Mouse (Mus musculus): ENCODE data around the gene Cracr2b. TPM values are rescaled to one million over a fixed set of nuclear protein-coding genes. Genes with fewer than 3 reads are reported as not detected.

Gene Cracr2b
- polyA plus RNA-seq, 1 experiment from 2014 or later, result 7.6 TPM

DNA sequence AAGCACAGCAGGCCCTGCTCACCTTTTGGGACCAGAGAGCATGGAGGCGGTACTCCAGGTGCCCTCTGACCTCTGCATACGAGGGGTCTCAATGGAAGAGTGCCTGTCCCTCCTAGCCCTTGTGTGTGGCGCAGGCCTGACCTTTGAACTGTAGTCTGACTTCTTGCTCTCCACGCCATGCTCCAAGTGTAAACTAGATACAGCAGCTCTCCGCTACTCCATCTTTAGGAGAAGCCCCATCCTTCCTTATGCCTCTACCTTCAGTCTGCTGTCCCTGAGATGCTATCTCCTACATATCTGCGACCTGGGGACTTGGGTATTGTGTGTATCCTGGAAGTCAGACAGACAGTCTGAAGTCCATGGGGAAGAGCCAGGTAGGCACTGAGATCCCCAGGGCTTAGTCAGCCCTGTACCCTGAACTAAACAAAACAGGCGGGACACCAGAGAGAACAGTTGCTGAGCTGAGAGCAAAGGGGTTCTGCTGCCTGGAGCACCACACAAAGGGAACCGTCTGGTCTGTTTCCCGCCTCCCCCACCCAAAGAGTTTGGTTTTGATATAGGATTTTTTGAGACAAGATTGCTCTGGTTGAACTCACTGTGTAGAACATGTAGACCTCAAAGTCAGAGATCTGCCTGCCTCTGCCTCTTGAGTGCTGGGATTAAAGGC lies 24.9 kb upstream of the Cracr2b start:
- H3K27ac ChIP-seq, result no peak overlapping the region

DNA sequence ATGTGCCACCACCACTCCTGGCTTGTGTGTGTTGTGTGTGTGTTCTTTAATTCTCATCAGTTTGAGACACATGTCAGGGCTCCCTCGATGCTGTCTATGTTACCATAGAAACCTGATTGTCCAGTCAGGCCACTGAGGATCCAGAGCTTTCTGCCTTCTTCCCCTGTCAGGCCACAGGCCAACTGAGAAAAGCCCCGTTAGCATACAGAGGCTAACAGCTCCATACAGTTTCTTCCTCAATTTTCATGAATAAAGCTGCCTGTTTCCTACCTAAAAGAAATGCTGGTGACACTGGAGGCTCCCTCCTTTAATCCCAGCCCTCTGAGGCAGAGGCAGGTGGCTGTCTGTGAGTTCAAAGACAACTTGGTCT lies 24.4 kb upstream of the Cracr2b start:
- Histone ChIP-seq H3K27me3 (replicated peaks) (no peaks in the 10 kb centered on the region), H3K9me3 (no peaks in the 10 kb centered on the region), H3K9ac (peak overlapping the region; percentile 76), H3K36me3 (peaks cover 51% of the 10 kb centered on the region), H3K27ac (no peak overlapping the region), H3K4me3 (peak overlapping the region; percentile 56), H3K4me2 (replicated peaks) (peak overlapping the region; percentile 89), H3K4me1 (peaks cover 45% of the 10 kb centered on the region)
- 62% methylated on average over 2 of the region's 2 CpGs for WGBS
- ATAC-seq (ENCODE audit: low FRiP score, low read depth), result no peak

More for the DNA sequence above, 24.9 kb upstream of the Cracr2b start:
- peak overlapping the region; percentile 89 for H3K4me2 ChIP-seq (replicated peaks)
- 78% methylated on average over 9 of the region's 9 CpGs for WGBS
- H3K36me3 ChIP-seq, result peaks cover 52% of the 10 kb centered on the region
- peaks cover 45% of the 10 kb centered on the region for H3K4me1 ChIP-seq
- H3K9ac ChIP-seq, result no peak overlapping the region
- no peak for ATAC-seq (ENCODE audit: low FRiP score, low read depth)
- H3K27me3 ChIP-seq (replicated peaks), result no peaks in the 10 kb centered on the region
- H3K9me3 ChIP-seq, result no peaks in the 10 kb centered on the region
- H3K4me3 ChIP-seq, result no peak overlapping the region

DNA sequence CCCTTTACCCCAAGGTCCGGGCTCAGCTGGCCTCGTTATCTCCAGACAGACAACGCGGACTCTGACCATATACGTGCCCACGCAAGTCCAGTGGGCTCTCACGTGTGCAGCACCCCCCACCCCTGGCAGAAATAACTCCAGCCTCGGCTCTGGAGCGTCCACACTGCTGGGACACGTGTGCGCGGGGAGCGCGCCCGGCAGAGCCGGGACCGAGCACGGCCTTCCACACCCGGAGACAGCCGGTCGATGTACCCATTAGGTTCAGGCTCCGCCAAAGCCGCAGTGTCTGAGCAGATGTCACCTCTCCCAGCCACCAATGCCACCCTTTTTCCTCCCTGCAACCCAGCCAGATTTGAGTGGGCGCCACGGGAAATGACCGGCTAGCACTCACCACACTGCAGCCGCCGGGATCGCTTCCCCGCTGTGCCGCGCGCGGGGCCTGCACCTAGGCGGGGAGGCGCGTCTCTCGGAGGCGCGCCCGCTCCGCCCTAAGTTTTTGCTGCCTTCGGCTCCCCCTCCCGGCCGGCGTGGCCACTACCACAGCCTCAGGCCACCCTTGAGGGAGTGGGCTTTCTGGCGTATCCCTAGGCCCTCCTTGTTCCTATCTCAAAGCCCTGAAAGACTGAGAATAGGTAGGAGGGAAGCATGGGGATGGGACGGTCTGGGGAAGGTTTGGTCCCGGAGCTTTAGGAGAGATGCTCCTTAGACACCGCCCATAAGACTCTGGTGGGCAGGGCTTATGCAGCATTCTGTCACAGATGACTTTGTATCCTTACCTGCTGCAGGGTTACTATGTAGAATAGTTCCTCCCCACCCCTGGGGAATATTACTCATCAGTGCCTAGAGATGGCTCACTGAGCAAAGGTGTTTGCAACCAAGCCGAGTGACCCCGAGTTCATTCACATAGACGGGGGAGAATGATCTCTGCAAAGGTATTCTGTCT lies 23.4 kb upstream of the Cracr2b start, which contains the start of gene Slc25a22:
TSS of gene Slc25a22 (minus strand) at position 715 of the 943 bp plus-strand sequence.
- WGBS, result 6% methylated on average over 53 of the region's 53 CpGs
- H3K4me2 ChIP-seq (replicated peaks), result peak within 1 kb of the TSS; percentile 89
- peak; percentile 72 for ATAC-seq (ENCODE audit: low FRiP score, low read depth)

DNA sequence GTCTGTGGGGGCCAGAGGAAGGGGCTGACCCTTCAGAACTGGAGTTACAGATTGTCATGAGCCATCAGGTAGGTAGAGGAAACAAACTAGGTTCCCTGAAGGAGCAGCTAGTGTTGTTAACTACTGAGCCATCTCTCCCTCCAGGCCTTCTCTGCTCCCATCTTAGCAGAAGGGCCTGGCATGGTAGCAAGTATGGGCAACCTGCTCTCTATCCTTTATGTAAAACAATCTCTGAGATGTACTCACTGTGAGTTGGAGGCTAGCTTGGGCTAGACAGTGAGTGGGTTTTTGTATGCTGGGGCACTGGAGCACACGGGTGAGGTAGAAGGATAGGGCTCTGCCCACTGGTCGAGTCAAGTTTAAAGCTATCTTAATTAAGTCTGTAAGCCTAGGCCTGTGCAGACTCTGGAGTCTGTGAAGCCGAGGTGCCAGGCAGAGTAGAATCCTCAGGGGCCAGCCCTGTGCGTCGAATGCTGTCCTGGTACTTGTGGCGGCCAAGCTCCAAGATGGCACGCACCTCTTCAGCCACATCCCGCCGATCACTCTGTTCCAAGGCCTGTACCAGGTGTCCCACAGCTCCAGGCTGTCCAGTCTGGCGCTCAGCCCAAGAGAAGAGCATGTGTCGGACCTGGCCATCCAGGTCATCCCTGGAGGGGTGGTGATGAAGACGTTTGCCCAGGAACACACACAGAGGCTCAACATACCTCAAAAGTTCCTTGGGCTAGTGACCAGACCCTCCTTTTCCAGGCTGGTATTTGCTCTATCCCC lies 22.5 kb upstream of the Cracr2b start:
- peaks cover 60% of the 10 kb centered on the region for H3K4me1 ChIP-seq
- H3K27me3 ChIP-seq (replicated peaks), result no peaks in the 10 kb centered on the region
- 0 out of 2 replicates have a peak overlapping the region, but pooled peaks have one; percentile 17 for H3K9ac ChIP-seq
- WGBS, result 95% methylated on average over 12 of the region's 12 CpGs
- no peak overlapping the region for H3K27ac ChIP-seq
- no peaks in the 10 kb centered on the region for H3K9me3 ChIP-seq
- H3K4me3 ChIP-seq, result no peak overlapping the region
- peaks cover 34% of the 10 kb centered on the region for H3K36me3 ChIP-seq
- ATAC-seq (ENCODE audit: low FRiP score, low read depth), result no peak
- H3K4me2 ChIP-seq (replicated peaks), result no peak overlapping the region

More for the DNA sequence above, 23.4 kb upstream of the Cracr2b start, which contains the start of gene Slc25a22:
- no peaks in the 10 kb centered on the region for H3K27me3 ChIP-seq (replicated peaks)
- peak within 1 kb of the TSS; percentile 56 for H3K4me3 ChIP-seq
- H3K9ac ChIP-seq, result peak within 1 kb of the TSS; percentile 76
- peaks cover 42% of the 10 kb centered on the region for H3K36me3 ChIP-seq
- H3K9me3 ChIP-seq, result no peaks in the 10 kb centered on the region
- H3K4me1 ChIP-seq, result peaks cover 54% of the 10 kb centered on the region
- H3K27ac ChIP-seq, result 0 out of 2 replicates have a peak within 1 kb of the TSS, but pooled peaks have one; percentile 6

DNA sequence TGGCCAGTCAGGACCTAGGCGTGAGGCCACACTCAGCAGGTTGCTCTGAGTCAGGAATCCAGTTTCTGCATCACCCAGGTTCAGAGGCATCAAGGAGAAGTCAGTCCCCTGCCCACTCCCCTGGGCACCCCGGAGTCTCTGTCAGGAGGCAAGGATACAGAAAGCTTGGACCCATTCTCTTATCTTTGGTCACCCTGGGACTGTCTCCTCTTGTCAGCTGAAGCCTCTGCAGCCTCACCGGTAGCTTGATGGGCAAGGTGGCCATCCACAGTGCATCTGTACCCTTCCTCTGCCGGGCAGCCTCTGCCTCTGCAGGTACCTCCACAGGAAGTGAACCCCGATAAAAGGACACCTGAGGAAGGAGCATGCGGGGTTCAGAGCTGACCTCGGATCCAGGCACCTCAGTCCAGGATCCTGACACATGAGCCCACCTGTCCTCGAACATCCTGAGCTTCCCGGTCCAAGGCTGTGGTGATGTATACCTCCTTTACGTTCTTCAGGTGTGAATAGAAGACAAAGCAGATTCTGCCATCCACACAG lies 21.7 kb upstream of the Cracr2b start:
- Histone ChIP-seq H3K27ac (no peak overlapping the region), H3K27me3 (replicated peaks) (no peaks in the 10 kb centered on the region), H3K4me2 (replicated peaks) (no peak overlapping the region), H3K36me3 (peaks cover 29% of the 10 kb centered on the region), H3K4me1 (peaks cover 58% of the 10 kb centered on the region), H3K9me3 (no peaks in the 10 kb centered on the region), H3K4me3 (no peak overlapping the region), H3K9ac (0 out of 2 replicates have a peak overlapping the region, but pooled peaks have one; percentile 17)
- ATAC-seq (ENCODE audit: low FRiP score, low read depth), result no peak
- 96% methylated on average over 10 of the region's 10 CpGs for WGBS

DNA sequence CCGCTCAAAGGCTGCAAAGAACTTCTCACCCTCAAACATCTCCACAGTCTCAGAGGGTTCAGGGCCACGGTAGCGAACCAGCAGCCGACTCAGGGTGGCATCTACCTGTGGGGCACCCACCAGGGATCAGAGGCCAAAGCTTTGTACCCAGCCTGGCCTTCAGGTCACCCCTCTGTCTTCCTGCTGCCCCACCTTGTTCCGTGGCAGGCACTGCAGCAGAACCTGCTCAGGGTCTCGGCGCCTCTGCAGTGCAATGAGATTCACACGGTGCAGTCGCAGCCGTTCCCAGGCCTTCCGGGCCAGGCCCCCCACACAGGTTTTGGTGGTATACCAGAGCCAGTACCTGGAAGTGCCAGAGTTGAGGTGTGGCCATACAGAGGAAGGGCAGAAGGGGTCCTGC lies 21.1 kb upstream of the Cracr2b start:
- no peaks in the 10 kb centered on the region for H3K9me3 ChIP-seq
- H3K4me3 ChIP-seq, result no peak overlapping the region
- H3K4me2 ChIP-seq (replicated peaks), result no peak overlapping the region
- no peaks in the 10 kb centered on the region for H3K27me3 ChIP-seq (replicated peaks)
- no peak overlapping the region for H3K27ac ChIP-seq
- peaks cover 52% of the 10 kb centered on the region for H3K4me1 ChIP-seq
- H3K36me3 ChIP-seq, result peaks cover 29% of the 10 kb centered on the region
- ATAC-seq (ENCODE audit: low FRiP score, low read depth), result no peak
- no peak overlapping the region for H3K9ac ChIP-seq
- 94% methylated on average over 11 of the region's 11 CpGs for WGBS

DNA sequence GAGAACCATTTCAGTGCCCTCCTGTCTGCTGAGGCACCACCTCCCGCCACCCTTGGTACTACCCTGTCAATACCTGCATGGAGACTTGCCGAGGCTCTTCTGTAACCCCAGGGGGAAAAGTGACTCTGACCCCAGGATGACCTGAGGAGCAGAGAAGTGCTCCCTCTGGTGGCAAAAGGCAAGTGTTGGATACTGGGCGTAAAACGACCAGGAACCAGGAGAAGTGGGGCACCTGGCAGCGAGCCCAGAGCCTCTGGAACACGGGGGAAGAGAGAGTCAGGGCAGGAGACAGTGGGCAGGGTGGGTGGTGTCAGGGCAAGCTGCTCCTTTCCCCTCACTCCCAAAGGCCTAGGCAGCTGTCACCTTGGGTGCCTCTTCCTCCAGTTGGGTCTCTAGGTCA lies 20.3 kb upstream of the Cracr2b start:
- peaks cover 44% of the 10 kb centered on the region for H3K4me1 ChIP-seq
- no peak for ATAC-seq (ENCODE audit: low FRiP score, low read depth)

DNA sequence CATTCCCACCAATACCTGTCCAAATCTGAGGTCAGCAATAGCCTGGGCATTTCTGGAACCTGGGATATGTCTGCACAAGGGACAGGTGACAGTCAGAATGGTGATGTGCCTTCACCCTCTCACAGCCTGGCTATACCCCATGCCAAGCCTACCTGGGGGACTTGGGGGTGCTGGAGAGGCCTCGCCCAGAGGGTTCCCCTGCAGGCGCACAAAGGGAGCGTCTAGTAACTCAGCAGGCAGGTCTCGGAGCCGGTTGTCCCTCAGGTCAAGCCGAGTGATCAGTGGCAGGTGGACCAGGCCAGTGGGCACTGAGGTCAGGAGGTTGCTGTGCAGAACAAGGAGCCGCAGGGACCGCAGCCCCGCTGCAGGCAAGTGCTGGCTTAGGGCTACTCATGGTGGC lies 19.4 kb upstream of the Cracr2b start:
- Histone ChIP-seq H3K36me3 (peaks cover 29% of the 10 kb centered on the region), H3K27me3 (replicated peaks) (no peaks in the 10 kb centered on the region), H3K4me1 (peaks cover 36% of the 10 kb centered on the region), H3K4me3 (no peak overlapping the region), H3K9ac (no peak overlapping the region), H3K9me3 (no peaks in the 10 kb centered on the region), H3K4me2 (replicated peaks) (no peak overlapping the region; the same call in 1 of the 2 replicates), H3K27ac (no peak overlapping the region)
- no peak for ATAC-seq (ENCODE audit: low FRiP score, low read depth)
- 90% methylated on average over 9 of the region's 9 CpGs for WGBS

More for the DNA sequence above, 20.3 kb upstream of the Cracr2b start:
- Histone ChIP-seq H3K9ac (0 out of 2 replicates have a peak overlapping the region, but pooled peaks have one; percentile 26), H3K36me3 (peaks cover 29% of the 10 kb centered on the region), H3K9me3 (no peaks in the 10 kb centered on the region), H3K4me2 (replicated peaks) (no peak overlapping the region), H3K4me3 (no peak overlapping the region), H3K27ac (no peak overlapping the region), H3K27me3 (replicated peaks) (no peaks in the 10 kb centered on the region)
- WGBS, result 31% methylated on average over 6 of the region's 6 CpGs

DNA sequence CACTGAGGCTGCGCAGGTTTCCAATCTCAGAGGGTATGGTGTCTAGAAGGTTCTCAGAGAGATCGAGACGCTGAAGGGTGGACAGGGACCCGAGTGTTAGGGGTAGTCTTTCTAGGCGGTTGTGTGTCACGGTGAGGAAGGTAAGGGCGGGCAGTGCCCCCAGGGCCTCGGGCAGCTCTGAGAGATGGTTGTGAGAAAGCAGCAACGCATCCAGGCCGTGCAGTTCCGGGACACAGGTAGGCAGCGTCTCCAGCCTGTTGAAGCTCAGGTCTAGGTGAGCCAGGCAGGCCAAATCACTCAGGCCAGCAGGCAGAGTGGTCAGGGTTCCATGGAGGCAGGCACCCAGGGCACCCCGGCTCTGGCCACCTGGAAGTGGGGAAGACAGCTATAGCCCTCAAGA lies 18.7 kb upstream of the Cracr2b start:
- H3K4me1 ChIP-seq, result peaks cover 29% of the 10 kb centered on the region
- H3K4me2 ChIP-seq (replicated peaks), result peak overlapping the region; percentile 78
- no peak overlapping the region for H3K4me3 ChIP-seq
- no peaks in the 10 kb centered on the region for H3K9me3 ChIP-seq
- no peak for ATAC-seq (ENCODE audit: low FRiP score, low read depth)
- WGBS, result 95% methylated on average over 13 of the region's 13 CpGs
- H3K27me3 ChIP-seq (replicated peaks), result no peaks in the 10 kb centered on the region
- H3K9ac ChIP-seq, result peak overlapping the region; percentile 51
- no peak overlapping the region for H3K27ac ChIP-seq
- peaks cover 29% of the 10 kb centered on the region for H3K36me3 ChIP-seq

DNA sequence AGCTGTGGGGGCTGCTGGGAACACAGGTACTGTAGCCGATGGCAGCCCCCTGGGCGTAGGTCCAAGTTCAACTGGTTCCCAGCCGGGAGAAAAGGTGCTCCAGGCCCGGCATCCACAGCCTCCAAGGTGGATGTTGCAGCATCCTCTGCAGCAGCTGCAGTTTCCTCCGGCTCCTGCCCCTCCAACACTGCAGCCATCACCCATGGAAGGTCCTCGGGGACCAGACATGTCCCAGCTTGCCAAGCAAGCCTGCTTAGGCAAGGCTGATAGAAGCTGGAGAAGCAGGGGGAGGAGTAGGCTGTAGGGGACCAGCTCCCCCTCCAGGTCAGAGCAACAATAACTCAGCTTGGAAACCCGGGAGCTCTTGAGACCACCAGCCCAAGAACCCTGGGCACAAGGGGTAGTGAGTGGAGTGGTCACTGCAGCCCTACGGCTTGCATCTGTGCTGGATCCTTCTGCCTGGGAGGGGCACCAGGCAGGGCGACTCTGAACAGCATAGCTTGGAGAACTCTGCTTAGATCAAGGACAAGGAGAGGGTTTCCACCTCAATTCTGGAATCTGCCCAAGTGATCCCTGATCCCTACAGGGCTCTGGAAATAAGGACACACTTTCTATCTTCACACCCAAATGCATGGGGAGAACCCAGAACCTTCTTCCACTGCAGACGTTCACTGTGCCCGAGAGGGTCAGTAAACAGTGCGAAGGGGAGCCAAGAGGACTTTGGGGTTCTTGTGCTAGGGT lies 17.6 kb upstream of the Cracr2b start:
- Histone ChIP-seq H3K27ac (no peak overlapping the region), H3K9ac (peak overlapping the region; percentile 51), H3K27me3 (replicated peaks) (no peaks in the 10 kb centered on the region), H3K9me3 (no peaks in the 10 kb centered on the region), H3K4me2 (replicated peaks) (peak overlapping the region; percentile 78), H3K4me1 (peaks cover 26% of the 10 kb centered on the region), H3K4me3 (peak overlapping the region; percentile 33), H3K36me3 (peaks cover 29% of the 10 kb centered on the region)
- ATAC-seq (ENCODE audit: low FRiP score, low read depth), result no peak
- WGBS, result 24% methylated on average over 12 of the region's 12 CpGs

DNA sequence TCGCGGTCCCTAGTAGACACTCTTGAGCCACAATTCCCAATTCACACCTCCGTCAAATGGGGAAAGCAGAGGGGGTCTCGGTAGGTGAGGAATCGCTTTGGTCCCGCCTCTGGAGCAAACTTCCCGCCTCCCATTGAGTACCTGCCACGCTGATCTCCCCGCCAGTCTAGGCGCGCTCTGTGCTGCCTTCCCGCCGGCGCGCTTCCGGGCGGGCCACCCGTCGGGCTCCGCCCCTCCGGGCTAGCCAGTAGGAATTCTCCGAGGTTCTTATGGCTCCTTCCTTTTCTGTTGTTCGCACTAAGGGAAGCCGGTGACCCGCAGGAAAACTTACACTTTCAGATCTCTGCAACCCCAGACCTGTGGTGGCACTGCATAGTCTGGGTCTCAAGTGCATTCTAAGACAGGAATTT lies 17.1 kb upstream of the Cracr2b start, which contains the start of gene Pidd1:
TSS of gene Pidd1 (minus strand) at position 198 of the 410 bp plus-strand sequence.
- Histone ChIP-seq H3K36me3 (peaks cover 28% of the 10 kb centered on the region), H3K9me3 (no peaks in the 10 kb centered on the region), H3K4me1 (peaks cover 32% of the 10 kb centered on the region), H3K9ac (peak within 1 kb of the TSS; percentile 51), H3K27ac (no peak within 1 kb of the TSS), H3K4me3 (peak within 1 kb of the TSS; percentile 33), H3K27me3 (replicated peaks) (no peaks in the 10 kb centered on the region), H3K4me2 (replicated peaks) (peak within 1 kb of the TSS; percentile 78)
- ATAC-seq (ENCODE audit: low FRiP score, low read depth), result no peak; the same call in 1 of the 2 replicates
- under 1% methylated on average over 25 of the region's 25 CpGs for WGBS

All from neural tube, embryonic 12.5 days (tissue).